Mouse (Mus musculus) lung, postnatal 0 days (tissue): ENCODE data around the gene 2310033P09Rik.

Source experiments
- CTCF ChIP-seq: IDR thresholded peaks from 2 replicates; pipeline ENCODE4 v1.5.1; 2016; ENCODE audit warnings: antibody characterized with exemption, mild to moderate bottlenecking
- EP300 ChIP-seq: IDR thresholded peaks from 2 replicates; pipeline ENCODE4 v1.6.1; 2016; ENCODE audit warnings: antibody characterized with exemption, mild to moderate bottlenecking, control low read depth

GRCm38 (mm10) chr11:59259647-59260046 lies 51.5 kb downstream of the 2310033P09Rik start:
- TF ChIP-seq CTCF (no peak), EP300 (no peak)
